Mouse (Mus musculus) cerebellum, adult 2 months (tissue): ENCODE data around the gene Flt1. TPM values are rescaled to one million over a fixed set of nuclear protein-coding genes. Genes with fewer than 3 reads are reported as not detected.

Experiments used
- DNase-seq, 2 experiments: peaks; one replicate each; pipeline ENCODE4 v3.0.0; 2021
- H3K27ac ChIP-seq: fragments of 200-500 bp; 2 replicates; pipeline ENCODE4 v1.5.1; 2012; ENCODE audit warnings: low read length, control low read depth, inconsistent platforms; ENCODE audit not compliant: insufficient read depth
- H3K27me3 ChIP-seq: fragments of 200-500 bp; 2 replicates; pipeline ENCODE4 v1.6.1; 2012; ENCODE audit warnings: inconsistent platforms, mild to moderate bottlenecking, low read length, moderate library complexity; ENCODE audit not compliant: control insufficient read depth, insufficient read depth
- H3K4me1 ChIP-seq: fragments of 200-500 bp; 2 replicates; pipeline ENCODE4 v1.6.1; 2011; ENCODE audit warnings: low read length; ENCODE audit not compliant: control insufficient read depth, insufficient read depth
- H3K4me3 ChIP-seq: fragments of 200-500 bp; replicated peaks from 2 replicates; pipeline ENCODE3; 2011; ENCODE audit warnings: mild to moderate bottlenecking, low read depth, low read length, control low read depth; ENCODE audit not compliant: insufficient read depth
- CTCF ChIP-seq: fragments of 200-500 bp; IDR thresholded peaks from 2 replicates; pipeline ENCODE4 v1.5.1; 2011; ENCODE audit warnings: low read depth, mild to moderate bottlenecking, control low read depth, low read length, moderate library complexity, borderline replicate concordance; ENCODE audit not compliant: insufficient read depth
- POLR2A ChIP-seq: fragments of 200-500 bp; IDR thresholded peaks from 2 replicates; pipeline ENCODE4 v1.6.1; 2011; ENCODE audit warnings: low read length, control low read depth, borderline replicate concordance; ENCODE audit not compliant: insufficient read depth
- WGBS: fragments of 180-500 bp; shearing (Covaris S2); methylation state at CpG from one replicate; pipeline ENCODE4 v1.1.7; 2018; 5-methylcytosine and 5-hydroxymethylcytosine counted together
- polyA plus RNA-seq: library from polyadenylated mRNA; depleted of rRNA; stranded (reverse); fragments of >200 nt; gene quantifications from 2 replicates; pipeline ENCODE4 v1.2.3, GENCODE M21; 2012; rRNA removed

Flt1 gene
- polyA plus RNA-seq, 1 experiment: 24.7 TPM

DNA sequence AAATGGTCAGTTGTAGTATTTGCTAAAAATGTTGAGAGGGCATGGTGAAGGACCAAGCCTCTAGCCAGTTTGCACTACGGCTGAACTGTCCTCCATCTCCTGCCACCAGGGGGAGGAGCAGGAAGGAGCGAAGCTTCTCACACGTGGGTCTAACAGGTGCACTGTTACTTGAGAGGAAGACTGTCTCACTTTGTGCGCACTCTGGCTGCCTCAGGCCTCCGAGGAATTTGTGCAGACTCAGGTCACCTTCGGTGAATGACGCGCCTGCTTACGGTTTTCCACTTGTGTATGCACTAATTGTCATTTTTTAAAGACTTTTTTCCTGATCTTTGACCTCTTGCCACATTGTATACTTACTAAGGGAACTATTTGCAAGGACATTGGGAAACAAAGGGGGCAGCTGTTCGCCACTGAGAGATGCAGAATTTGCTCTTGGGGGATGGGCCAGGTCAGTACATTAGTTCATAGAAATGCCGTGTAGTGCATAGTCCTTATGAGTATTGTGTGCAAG, 180.0 kb downstream of the Flt1 start:
- Histone ChIP-seq H3K27ac (no peak overlapping the region), H3K4me3 (no peak overlapping the region), H3K27me3 (no peaks in the 10 kb centered on the region), H3K4me1 (no peaks in the 10 kb centered on the region)
- WGBS: 61% methylated on average over 11 of the region's 11 CpGs
- TF ChIP-seq POLR2A (no peak), CTCF (peak; percentile 56)
- DNase-seq: no peak

DNA sequence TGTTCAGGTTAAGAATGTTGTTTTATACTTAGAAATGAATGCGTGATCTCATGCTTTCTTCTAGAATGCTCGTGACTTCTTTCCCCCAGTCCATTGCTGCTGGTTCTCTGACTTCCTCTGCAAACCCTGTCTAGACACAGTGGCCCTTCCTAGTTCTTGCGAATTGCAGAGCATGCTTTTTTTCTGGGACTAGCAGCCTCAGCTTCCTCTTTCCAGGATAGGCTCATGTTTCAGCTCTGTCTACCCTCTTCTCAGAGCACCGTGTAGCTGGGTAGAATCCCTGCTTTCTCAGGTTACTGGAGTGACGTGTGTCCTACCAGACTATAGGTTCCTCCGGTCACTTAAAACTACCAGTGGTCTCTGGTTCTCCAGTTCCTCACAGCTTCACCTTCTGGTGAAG, 183.5 kb downstream of the Flt1 start:
- Histone ChIP-seq H3K27ac (no peak overlapping the region), H3K27me3 (no peaks in the 10 kb centered on the region), H3K4me1 (no peaks in the 10 kb centered on the region), H3K4me3 (no peak overlapping the region)
- 88% methylated on average over 6 of the region's 6 CpGs for WGBS
- DNase-seq: no peak
- TF ChIP-seq CTCF: no peak
- no peak for TF ChIP-seq POLR2A

DNA sequence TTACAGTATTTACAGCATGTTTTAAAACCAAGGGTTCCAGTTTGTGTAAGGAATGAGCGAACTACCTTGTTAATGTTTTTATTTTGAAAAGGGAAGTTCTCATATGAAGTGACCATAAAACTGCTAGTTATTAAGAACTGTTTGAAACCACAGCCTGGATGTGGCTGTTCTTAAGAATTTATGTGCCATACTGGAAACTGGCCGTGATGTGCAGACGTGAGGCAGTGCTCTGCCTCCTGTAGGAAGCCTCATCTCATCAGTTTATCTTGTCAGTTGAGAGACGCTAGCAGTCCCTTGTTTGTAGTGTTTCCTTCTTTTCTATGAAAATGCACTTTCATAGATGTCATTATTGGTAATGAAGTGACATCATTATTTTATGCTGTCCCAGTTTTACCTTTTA, 186.0 kb downstream of the Flt1 start:
- no peak for TF ChIP-seq POLR2A
- no peak for TF ChIP-seq CTCF
- no peak overlapping the region for H3K27ac ChIP-seq
- 86% methylated on average over 4 of the region's 4 CpGs for WGBS
- DNase-seq: peak in 1 of 2 experiments; percentile 0
- H3K27me3 ChIP-seq: no peaks in the 10 kb centered on the region
- H3K4me1 ChIP-seq: no peaks in the 10 kb centered on the region
- H3K4me3 ChIP-seq: no peak overlapping the region

DNA sequence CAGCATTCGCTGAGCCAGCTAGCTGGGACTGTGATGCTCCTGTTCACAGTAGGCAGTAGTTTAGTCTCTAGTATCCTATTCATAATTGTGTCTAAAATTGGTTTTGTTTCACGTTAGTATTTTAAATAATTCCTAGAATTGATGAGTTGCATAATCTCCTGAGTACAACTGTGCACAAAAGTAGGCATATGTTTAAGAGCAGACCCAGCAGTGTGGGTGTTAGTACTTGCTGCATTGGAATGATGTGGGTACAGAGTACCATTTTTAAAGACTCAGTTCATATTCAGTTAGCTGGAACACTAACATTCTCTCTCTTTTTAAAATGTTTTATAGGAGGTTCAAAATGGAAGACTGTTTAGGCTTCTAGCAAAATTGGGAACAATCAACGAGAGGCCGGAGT, 186.4 kb downstream of the Flt1 start:
- H3K27me3 ChIP-seq: no peaks in the 10 kb centered on the region
- no peak for DNase-seq
- WGBS: 96% methylated on average over 4 of the region's 4 CpGs
- H3K27ac ChIP-seq: no peak overlapping the region
- no peaks in the 10 kb centered on the region for H3K4me1 ChIP-seq
- no peak overlapping the region for H3K4me3 ChIP-seq
- TF ChIP-seq CTCF (no peak), POLR2A (no peak)

DNA sequence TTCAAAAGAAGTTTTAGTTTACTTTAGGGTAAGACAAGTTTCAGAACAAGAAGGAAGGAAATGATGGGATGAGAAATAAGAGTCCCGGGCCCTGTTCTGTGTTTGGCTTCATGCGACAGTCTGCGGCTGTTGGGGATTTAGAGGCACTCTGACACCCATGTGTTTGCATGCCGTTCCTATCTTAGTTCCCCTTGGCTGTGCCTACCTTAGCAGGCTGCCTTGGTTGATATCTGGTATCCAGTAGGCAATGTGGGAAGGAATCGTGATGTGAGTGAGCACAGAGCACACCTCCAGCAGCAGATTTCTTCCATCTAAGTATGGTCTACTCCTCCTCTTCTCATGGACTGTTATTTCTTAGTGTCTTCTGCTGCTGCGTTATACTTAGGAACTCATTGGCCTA, 193.8 kb downstream of the Flt1 start:
- no peak for DNase-seq
- Histone ChIP-seq H3K4me3 (no peak overlapping the region), H3K27me3 (no peaks in the 10 kb centered on the region), H3K4me1 (peaks cover 9% of the 10 kb centered on the region), H3K27ac (no peak overlapping the region)
- TF ChIP-seq POLR2A (no peak), CTCF (no peak)
- 83% methylated on average over 6 of the region's 6 CpGs for WGBS

DNA sequence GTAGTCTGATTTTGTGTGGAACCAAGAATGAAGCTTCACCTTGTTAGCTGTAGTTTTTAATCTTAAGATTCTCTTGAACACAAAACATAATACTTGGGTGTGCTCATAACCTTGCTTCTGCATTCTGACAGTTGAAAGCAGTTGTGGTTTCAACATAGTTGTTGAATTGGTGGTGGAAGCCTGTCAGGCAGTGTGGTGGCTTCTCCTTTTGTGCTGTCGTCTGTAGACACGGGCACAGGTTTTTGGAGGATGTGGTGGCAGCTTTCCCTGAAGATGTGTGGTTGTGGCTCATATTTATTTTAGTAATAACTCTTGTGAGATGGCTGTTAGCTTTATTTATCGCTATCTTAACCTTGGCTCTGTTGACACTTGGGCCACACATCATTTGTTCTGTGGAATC, 198.0 kb downstream of the Flt1 start:
- 70% methylated on average over 3 of the region's 3 CpGs for whole genome bisulfite sequencing
- no peak for DNase-seq
- Histone ChIP-seq H3K4me1 (peaks cover 9% of the 10 kb centered on the region), H3K27me3 (no peaks in the 10 kb centered on the region), H3K27ac (no peak overlapping the region), H3K4me3 (no peak overlapping the region)
- no peak for TF ChIP-seq POLR2A
- TF ChIP-seq CTCF: no peak

DNA sequence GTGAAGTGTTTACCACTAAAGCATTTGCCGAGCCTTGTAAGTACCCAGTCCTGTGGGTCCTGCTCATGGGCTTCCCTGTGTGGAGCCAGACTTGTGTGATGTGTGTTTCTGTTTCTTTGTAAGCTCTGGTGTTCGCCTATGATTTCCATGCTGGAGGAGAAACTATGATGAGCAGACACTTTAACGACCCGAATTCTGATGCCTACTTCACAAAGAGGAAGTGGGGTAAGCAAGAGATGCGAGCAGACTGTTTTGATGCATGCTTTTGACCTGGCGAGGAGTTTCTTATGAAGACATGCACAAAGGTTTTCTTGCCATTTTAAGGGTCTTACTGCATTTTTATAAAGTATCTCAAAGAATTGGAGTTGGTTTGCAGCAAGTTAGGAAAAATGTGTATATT, 198.8 kb downstream of the Flt1 start:
- TF ChIP-seq CTCF (no peak), POLR2A (no peak)
- no peak overlapping the region for H3K4me3 ChIP-seq
- H3K4me1 ChIP-seq: peaks cover 7% of the 10 kb centered on the region
- H3K27me3 ChIP-seq: no peaks in the 10 kb centered on the region
- H3K27ac ChIP-seq: no peak overlapping the region
- 91% methylated on average over 6 of the region's 6 CpGs for WGBS
- no peak for DNase-seq

Other genes with a start within 250 kb of the Flt1 start
- 254 and 260 TPM in 2 replicates for gene Pomp, start 134.4 kb upstream of the Flt1 start, polyA plus RNA-seq
- 27.9 and 28.2 TPM in 2 replicates for gene Slc46a3, start 168.8 kb upstream of the Flt1 start, polyA plus RNA-seq
- gene Mtus2, start 231.3 kb upstream of the Flt1 start, polyA plus RNA-seq: 33.3 TPM in 2 replicates